Mouse (Mus musculus) thymus, postnatal 10 days (tissue): ENCODE data around the gene Slc22a23.

ENCODE experiments used
- DNase-seq, 2 experiments: peaks; one replicate each; pipeline ENCODE4 v3.0.0; 2021; ENCODE audit warnings: low spot score in 2 of 2

Slc22a23 gene

DNA sequence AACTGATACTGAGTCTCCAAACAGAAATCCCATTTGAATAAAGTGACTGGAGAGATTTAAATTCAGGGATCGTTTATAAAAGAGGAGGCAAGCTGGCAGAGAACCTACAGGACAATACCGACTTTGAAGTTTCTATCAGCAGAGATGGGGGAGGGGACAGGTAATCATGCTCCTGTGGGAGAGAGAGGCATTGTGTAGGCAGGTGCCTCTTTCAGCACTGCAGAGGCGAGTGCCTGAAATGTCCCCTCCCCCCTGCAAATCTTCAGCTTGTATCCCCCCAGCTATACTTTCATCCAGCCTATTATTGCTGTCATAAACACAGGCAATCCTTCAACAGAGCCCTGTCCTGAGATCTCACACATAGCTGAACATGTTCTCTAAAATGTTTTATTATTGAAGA is 43.4 kb downstream of the Slc22a23 start:
- DNase-seq = no peak

DNA sequence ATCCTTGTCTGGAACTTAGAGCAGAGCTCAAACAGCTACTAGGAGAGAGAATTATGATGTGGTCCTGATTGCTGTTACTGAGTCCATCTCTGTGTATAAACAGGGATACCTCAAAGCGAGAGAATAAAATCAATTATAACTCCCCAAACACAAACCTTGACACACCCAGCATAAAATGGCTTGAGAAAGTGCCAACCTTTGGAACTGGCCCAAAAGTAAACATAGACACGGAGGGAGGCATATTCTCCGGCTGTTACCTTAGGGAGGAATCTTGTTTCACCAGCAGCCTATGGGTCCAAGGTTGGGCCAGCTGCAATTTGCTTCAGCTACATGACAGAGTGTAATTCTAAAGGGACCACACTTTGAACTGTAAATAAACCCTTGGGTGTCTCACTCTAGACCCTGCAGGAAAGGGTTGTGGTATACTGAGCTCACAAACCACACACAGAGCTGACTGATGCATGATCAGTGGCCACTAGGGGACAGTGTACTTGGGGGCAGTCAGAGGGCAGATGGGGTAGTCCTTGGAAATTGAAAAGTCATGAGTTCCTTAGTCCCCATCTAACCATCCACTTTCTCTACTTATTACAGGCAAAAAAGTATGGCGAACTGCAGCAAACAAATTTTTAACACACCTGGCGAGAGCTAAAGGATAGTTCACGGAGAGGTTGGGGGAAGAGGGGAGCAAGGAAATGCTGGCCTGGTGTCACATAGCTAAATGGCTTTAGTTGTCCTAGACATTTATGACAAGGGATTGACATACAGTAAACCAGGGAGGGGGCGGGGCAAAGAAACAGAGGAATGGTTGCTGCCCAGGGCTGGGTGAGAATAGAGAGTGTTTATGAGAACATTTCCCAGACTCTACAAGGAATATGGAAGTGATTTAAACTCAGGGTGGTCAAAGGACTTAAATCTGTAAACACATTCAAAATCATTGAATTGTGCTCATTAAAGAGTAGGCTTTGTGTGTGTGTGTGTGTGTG is 45.3 kb downstream of the Slc22a23 start:
- no peak for DNase-seq

GRCm38 (mm10) chr13:34298674-34299073 is 46.3 kb downstream of the Slc22a23 start:
- no peak for DNase-seq

GRCm38 (mm10) chr13:34298061-34298460 is 46.9 kb downstream of the Slc22a23 start:
- DNase-seq = no peak

DNA sequence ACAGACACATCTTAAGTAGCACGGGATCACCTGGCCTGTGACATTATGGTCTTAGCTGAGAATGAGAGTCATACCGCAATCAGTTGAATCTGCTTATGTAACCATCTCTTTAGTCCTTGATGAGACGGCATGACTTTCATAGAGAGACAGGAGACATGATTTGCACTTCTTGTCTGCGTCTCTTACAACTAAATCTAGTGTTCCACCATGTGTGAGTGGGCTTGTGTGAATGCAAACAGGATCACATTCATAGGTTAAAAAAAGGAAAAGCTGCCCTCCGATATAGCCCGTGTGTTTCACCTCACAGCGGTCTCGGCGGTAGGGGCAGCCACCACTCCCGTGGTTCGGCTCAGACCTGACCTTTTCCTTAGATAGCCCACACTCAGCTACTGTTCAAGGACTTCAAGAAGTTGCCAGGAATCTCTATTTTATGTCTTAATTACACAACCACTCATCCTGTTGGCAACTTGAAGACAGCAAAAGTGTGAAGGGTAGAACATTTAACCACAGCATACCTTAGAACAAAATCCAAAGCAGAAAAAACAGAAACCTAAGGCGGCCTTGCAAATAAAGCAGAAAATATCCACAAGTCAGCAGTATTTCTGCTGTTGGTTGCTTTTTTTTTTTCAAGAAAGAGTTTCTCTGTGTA is 49.1 kb downstream of the Slc22a23 start:
- no peak for DNase-seq

DNA sequence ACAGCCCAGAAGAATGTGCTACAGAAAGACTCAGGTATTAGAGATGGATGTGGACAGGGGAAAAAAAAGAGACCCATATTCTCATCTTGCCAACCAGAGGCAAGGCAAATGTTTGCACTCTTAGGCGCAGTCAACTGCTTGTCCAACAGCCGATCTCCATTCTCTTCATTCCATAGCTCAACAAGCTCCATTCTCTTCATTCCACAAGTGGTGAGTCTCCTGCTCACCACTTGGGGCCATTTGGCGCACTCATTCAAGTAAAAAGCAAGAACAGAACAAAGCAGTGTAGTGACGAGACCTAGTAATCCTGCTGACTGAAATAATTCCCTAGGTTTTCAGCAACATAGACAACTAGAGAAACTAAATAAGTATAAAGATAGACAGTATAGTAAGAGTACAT is 50.8 kb downstream of the Slc22a23 start:
- DNase-seq = no peak

DNA sequence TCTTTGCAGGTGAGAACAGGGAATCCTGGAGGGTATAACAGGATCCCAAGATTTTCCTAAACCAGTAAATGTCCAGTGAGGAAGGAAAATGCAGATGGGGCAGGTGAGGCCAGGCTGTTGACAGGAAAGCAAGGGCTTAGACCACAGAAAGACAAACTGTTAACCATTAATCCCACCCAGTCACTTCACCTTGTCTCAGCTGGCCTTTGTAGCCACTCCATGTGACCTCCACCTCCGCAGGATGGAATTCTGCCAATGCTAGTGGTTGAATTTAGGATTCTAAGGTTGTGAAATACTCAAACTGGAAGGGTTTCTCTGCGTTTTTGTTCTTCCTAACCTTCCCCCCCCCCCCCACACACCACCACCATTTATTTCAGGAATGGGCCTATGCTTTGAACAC is 52.9 kb downstream of the Slc22a23 start:
- DNase-seq = no peak

GRCm38 (mm10) chr13:34290346-34290745 is 54.6 kb downstream of the Slc22a23 start:
- no peak for DNase-seq

- DNase-seq = no peak
These were observed 55.4 kb downstream of the Slc22a23 start for GRCm38 (mm10) chr13:34289567-34289966.

DNA sequence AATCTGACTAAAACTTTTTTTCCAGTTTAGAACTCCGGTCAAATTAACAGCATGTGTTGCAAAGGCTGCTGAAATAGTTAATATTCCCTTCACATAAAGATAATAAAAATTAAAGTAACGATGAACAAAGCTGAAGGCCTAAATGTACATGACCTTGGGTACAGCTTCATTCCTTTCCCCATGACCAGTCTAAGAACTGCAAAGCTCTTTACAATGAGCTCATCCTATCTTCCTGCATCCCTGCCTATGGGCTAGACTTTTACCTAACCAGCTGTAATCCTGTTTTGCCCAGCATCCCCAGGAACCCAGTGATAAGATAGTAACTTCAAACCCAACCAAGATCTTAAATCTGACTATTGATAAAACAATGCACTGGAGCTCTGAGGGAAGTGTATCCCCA is 56.9 kb downstream of the Slc22a23 start:
- no peak for DNase-seq

- DNase-seq = no peak
These were observed 57.3 kb downstream of the Slc22a23 start for GRCm38 (mm10) chr13:34287601-34288083.

DNA sequence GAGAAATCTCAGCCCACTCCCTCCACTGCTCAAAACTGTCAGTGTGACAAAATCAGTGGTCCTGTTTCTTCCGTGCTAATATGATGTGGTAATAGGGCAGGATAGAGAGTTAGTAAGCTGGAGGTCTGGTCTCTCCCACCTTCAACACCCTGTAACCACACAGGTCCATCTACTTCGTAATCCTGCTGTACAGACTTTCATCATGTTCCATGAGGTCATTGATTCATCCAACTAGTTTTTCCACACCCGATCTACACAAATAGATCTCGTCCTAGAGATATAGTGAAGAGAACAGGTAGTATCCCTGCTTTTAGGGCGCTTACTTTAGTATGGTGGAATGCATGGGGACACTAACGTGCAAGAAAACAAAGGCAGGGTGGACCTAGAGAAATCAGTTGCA is 63.6 kb downstream of the Slc22a23 start:
- no peak for DNase-seq

- DNase-seq = no peak
These were observed 66.2 kb downstream of the Slc22a23 start for GRCm38 (mm10) chr13:34278759-34279270.

- DNase-seq = no peak
These were observed 66.7 kb downstream of the Slc22a23 start for GRCm38 (mm10) chr13:34278288-34278701.

- DNase-seq = no peak
These were observed 67.4 kb downstream of the Slc22a23 start for GRCm38 (mm10) chr13:34277611-34278010.

DNA sequence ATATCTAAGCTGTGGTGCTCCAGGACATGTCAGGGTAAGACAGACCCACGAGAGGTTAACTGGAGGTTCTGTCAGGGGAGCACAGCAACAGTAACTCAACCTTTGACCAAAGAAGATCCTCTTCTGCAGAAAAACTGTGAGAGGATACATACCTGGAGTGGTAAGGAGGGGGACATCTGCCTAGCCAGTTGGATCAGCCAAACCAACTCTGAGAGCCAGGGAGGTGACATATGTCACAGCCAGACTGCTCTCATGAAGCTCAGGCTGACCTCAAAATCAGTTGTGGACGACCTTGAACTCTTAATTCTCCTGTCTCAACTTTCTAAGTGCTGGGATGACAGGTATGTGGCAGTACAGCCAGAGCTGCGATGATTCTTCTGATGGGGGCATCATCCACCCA is 68.0 kb downstream of the Slc22a23 start:
- no peak for DNase-seq

GRCm38 (mm10) chr13:34274890-34275289 is 70.1 kb downstream of the Slc22a23 start:
- DNase-seq = no peak

DNA sequence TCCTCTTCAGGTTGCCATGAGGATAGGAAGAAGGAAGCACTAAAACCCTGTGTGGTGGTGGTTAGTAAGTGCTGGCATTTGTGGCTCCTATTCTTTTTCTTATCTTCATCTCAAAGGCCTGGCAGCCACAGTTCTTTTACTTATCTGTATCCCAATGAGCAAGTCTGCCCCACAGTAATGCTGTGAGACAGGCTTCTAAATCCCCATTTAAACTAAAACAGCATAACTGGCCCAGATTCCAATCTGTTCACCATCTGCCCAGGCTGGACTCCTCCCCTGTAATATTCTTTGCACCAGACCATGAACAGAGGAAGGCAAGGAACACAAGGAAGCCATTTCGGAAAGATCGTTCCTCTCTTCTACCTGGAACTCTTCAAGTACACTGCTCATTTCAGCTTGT is 70.6 kb downstream of the Slc22a23 start:
- no peak for DNase-seq

GRCm38 (mm10) chr13:34272275-34273054 is 72.5 kb downstream of the Slc22a23 start:
- DNase-seq = no peak

DNA sequence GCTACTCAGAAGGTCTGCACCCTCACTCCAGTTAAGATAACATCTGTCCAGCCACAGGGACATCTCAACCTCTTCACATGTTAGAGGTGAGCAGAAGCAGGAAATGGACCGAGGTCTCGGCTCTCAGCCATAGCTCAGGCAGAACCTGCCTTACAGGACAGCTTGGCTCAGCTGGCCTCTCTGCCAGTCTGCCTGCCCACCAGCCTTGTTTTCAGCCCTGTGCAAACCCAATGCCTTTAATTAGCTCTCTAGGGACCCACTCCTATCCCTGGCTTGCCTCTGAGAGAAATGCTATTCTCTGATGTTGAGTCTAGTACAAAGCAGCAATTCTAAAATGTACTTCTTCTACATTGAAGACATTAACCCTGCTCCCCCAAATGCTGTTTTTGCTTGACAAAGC is 73.3 kb downstream of the Slc22a23 start:
- no peak for DNase-seq

- DNase-seq = no peak
These were observed 73.9 kb downstream of the Slc22a23 start for GRCm38 (mm10) chr13:34270886-34271602.
